Mouse (Mus musculus): ENCODE data around the gene Msmp.

GRCm38 (mm10) chr4:43579256-43579655 is 5.0 kb downstream of the Msmp start:
- TF ChIP-seq CTCF (IDR thresholded peaks at IDR 0.05; ENCODE audit: low read depth, low read length), result no peak
- no peak for TF ChIP-seq EP300 (IDR thresholded peaks at IDR 0.05; ENCODE audit: insufficient read depth, low read depth, low read length)
- TF ChIP-seq POLR2A (IDR thresholded peaks at IDR 0.05; ENCODE audit: insufficient read depth, low read length), result no peak
